8 mouse cellular contexts compared by ENCODE assay signal in the genomic region with DNA sequence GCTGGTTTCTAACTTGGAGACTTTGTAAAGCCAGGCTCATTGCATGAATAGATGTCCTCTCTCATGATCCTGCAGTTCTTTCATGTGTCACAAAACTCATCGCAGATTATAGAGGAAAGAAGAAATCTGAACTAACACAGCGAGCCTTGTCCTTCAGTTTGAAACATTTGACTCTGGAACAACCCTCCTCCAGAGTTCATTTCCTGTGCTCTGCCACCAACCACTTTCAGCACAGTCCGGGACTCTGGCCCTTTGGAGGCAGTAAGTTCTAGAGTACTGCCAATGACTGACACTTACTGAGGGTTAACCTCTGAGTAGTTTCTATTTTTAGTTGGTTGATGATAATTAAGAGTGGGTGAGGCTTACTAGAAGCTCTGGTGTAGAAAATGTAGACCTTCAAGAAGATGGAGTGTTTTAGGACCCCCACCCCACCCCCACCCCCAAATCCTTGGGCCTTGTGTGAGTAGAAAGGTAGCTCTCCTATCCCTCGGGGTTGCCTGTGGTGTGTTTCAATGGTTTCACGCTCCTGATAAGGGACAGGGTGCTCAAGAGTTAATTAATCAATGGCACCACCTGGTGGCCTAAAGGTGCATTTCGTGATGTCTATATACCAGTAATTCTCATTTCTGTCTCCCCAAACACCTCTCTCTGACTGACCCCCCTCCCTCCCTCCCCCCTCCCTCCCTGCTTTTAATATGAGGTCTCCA. TPM values are rescaled to one million over a fixed set of nuclear protein-coding genes. Genes with fewer than 3 reads are reported as not detected.
DNase-seq lines count a peak whose midpoint lies in the region; ATAC-seq lines count a peak whose summit lies in the region.

No protein-coding gene starts in this region.

- H3K4me1 ChIP-seq in hindbrain, embryonic 10.5 days (replicated peaks): 0 out of 2 replicates have a peak, but pooled peaks cover 10% of the 10 kb centered on the region
- peaks cover 10% of the 10 kb centered on the region; the same call in 1 of the 2 replicates for H3K4me1 ChIP-seq in lung, embryonic 15.5 days

- H3K9ac ChIP-seq in lung, embryonic 15.5 days: no peak overlapping the region

- peak; percentile 81 for ATAC-seq in lung, embryonic 15.5 days (ENCODE audit: borderline replicate concordance, extremely low read depth, low FRiP score, low TSS enrichment)

- peak; percentile 68 for DNase-seq in Muller cell, postnatal 12 days (ENCODE audit: inconsistent ontology term)
- peak; percentile 91 for DNase-seq in cerebellum, adult 9-10 months
- DNase-seq in frontal cortex, adult 2 months (ENCODE audit: extremely low spot score in 1 of 2, low spot score in 1 of 2): peak; percentile 65 to 93
- DNase-seq in hindbrain, embryonic 10.5 days (ENCODE audit: low spot score): peak; percentile 72
- peak; percentile 58 to 83 for DNase-seq in layer of hippocampus, adult 8-10 months (ENCODE audit: low spot score in 2 of 2)
- peak; percentile 26 for DNase-seq in ovary, adult 18-20 months (ENCODE audit: low spot score)
- DNase-seq in thymus, adult 18-20 months: peak; percentile 27 to 47

- no peak overlapping the region for H3K4me2 ChIP-seq in lung, embryonic 15.5 days

- no peak overlapping the region for H3K4me3 ChIP-seq in hindbrain, embryonic 10.5 days
- no peak overlapping the region for H3K4me3 ChIP-seq in lung, embryonic 15.5 days

- peaks cover 8% of the 10 kb centered on the region for H3K36me3 ChIP-seq in hindbrain, embryonic 10.5 days
- H3K36me3 ChIP-seq in lung, embryonic 15.5 days: no peaks in the 10 kb centered on the region; the same call in 1 of the 2 replicates

- no peaks in the 10 kb centered on the region for H3K9me3 ChIP-seq in hindbrain, embryonic 10.5 days
- no peaks in the 10 kb centered on the region for H3K9me3 ChIP-seq in lung, embryonic 15.5 days

- H3K27me3 ChIP-seq in hindbrain, embryonic 10.5 days (ENCODE audit: insufficient read depth, poor library complexity, severe bottlenecking): no peaks in the 10 kb centered on the region
- no peaks in the 10 kb centered on the region for H3K27me3 ChIP-seq in lung, embryonic 15.5 days

- H3K27ac ChIP-seq in hindbrain, embryonic 10.5 days: no peak overlapping the region
- H3K27ac ChIP-seq in lung, embryonic 15.5 days: no peak overlapping the region

- WGBS in hindbrain, embryonic 10.5 days: 40% methylated on average over 6 of the region's 6 CpGs
- 28% methylated on average over 6 of the region's 6 CpGs for WGBS in lung, embryonic 15.5 days

RNA-seq across cellular contexts. Expression of a gene that starts 31.8 kb away (rescaled TPM):
- 8.6 and 9.2 TPM in 2 replicates for polyA plus RNA-seq in frontal cortex, adult 2 months (2012; rRNA removed)
- 12.1 and 13.6 TPM in 2 replicates for polyA plus RNA-seq in hindbrain, embryonic 10.5 days (2016; fragmentation: Nextera tagmentation; extraction: Ambion mirVana)
- 10 to 100 TPM in 1 of 4 experiments, 1 to 10 TPM in 3; 8.1 to 11.5 (median 8.6) TPM for total RNA-seq in layer of hippocampus, adult 8-10 months (2022)
- 7.7 and 8.8 TPM in 2 replicates for polyA plus RNA-seq in lung, embryonic 15.5 days (2015; fragmentation: Nextera tagmentation; extraction: Ambion mirVana)

Comparison
In these comparisons a context has a peak if more than half of its experiments do, and no peak if none do; other contexts are left out.
1. DNase-seq: peak in every context shown above with its lines; median percentile 91 in cerebellum, adult 9-10 months; 79 in frontal cortex, adult 2 months; 72 in hindbrain, embryonic 10.5 days; 70 in layer of hippocampus, adult 8-10 months; 68 in Muller cell, postnatal 12 days; 37 in thymus, adult 18-20 months; 26 in ovary, adult 18-20 months.